Mouse (Mus musculus): ENCODE results near the gene Araf. TPM values are rescaled to one million over a fixed set of nuclear protein-coding genes. Genes with fewer than 3 reads are reported as not detected.

Gene Araf
- polyA plus RNA-seq, 1 experiment from 2014 or later = 105 TPM

DNA sequence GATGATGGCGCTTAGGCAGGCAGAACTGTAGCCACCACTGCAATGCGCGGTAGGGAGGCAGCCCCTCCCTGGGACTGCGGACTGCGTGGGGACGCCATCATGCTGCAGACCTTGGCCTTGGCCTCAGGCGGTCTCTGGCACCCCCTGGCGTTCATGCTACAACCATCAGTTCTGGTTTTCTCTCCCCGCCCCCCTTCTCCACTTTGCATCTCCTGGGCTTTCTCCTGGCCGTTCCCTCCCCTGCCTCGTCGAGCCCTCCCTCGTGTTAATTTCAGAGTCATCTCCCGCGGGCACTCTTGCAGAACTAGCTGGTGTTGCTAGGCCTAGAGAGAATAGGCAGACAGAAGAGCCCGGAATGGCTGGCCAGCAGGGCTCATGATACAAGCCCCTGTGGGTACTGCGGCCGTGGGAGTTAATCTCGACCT is 21.6 kb downstream of the Araf start:
- 0 out of 2 replicates have a peak overlapping the region, but pooled peaks have one; percentile 14 for H3K9ac ChIP-seq (replicated peaks; ENCODE audit: low read depth, low read length)
- WGBS = 22% methylated on average over 18 of the region's 19 CpGs
- peak overlapping the region; percentile 41 for H3K4me2 ChIP-seq (replicated peaks; ENCODE audit: low read depth, low read length)
- H3K9me3 ChIP-seq (ENCODE audit: control insufficient read depth, low read depth, low read length) = no peaks in the 10 kb centered on the region
- peak; percentile 86; the same call in 1 of the 2 replicates for ATAC-seq (ENCODE audit: insufficient number of reproducible peaks, insufficient read depth, low FRiP score, low read depth)
- no peaks in the 10 kb centered on the region for H3K27me3 ChIP-seq (ENCODE audit: control insufficient read depth, insufficient read depth, low read length)
- H3K4me3 ChIP-seq (ENCODE audit: low read depth, low read length) = peak overlapping the region; percentile 10; the same call in 1 of the 2 replicates
- no peaks in the 10 kb centered on the region for H3K4me1 ChIP-seq (ENCODE audit: control insufficient read depth, insufficient read depth, low read length)
- H3K36me3 ChIP-seq (ENCODE audit: control insufficient read depth, insufficient read depth, low read length) = no peaks in the 10 kb centered on the region
- no peak overlapping the region for H3K27ac ChIP-seq (ENCODE audit: low read length)

DNA sequence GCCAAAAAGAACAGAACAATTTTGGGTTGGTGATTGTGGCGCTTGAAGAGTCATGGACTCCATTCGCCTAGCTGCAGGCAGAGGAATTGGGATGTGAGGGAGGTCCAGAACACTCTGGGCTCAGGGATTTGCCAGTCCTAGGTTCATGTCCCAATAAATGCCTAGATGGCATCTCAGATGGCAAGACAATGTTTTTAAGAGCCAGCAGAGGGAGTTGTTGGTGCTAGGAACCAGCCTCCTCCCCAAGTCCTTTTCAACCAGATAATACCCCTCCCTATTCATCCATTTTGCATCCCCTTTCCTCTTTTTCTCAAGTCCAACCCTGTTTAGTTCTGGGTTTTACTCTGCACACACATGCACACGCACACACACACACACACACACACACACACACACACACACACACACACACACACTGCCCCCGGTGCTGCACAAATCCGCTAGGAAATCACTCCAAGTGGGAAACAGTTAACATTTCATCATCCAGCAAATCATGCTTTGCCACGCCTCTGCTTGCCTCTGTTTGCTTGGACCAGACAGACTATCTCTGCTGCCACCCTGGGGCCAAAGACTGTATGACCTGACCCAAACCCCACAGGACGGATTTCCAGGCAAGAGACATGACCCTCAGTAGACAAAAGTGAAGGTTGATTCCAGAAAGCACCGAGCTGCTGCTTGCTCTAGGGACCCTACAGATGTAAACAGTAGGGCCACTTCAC is 22.3 kb downstream of the Araf start:
- Histone ChIP-seq H3K36me3 (ENCODE audit: control insufficient read depth, insufficient read depth, low read length) (no peaks in the 10 kb centered on the region), H3K9ac (replicated peaks; ENCODE audit: low read depth, low read length) (0 out of 2 replicates have a peak overlapping the region, but pooled peaks have one; percentile 14), H3K9me3 (ENCODE audit: control insufficient read depth, low read depth, low read length) (no peaks in the 10 kb centered on the region), H3K27me3 (ENCODE audit: control insufficient read depth, insufficient read depth, low read length) (no peaks in the 10 kb centered on the region), H3K4me1 (ENCODE audit: control insufficient read depth, insufficient read depth, low read length) (no peaks in the 10 kb centered on the region), H3K4me2 (replicated peaks; ENCODE audit: low read depth, low read length) (peak overlapping the region; percentile 41), H3K4me3 (ENCODE audit: low read depth, low read length) (peak overlapping the region; percentile 10; the same call in 1 of the 2 replicates), H3K27ac (ENCODE audit: low read length) (no peak overlapping the region)
- WGBS = 51% methylated on average over 8 of the region's 8 CpGs
- no peak for ATAC-seq (ENCODE audit: insufficient number of reproducible peaks, insufficient read depth, low FRiP score, low read depth)

DNA sequence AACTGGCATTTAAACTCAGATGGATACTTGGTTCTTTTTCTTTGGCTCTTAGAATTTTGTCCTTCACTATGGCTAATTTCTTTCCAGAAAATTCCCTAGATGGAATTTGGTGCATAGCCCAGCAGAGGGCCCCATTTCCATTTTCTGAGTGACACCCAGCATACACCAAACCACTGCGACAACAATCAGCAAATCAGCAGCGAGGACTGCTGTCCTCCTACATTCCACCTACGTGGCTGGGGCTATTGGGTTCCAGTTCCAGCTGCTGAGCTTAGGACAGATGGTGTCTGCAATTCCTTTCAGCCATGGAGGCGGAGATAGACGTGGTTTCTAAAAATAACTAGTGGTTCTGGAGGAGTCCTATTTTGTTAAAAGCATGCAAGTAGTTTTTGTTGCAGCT is 31.3 kb downstream of the Araf start:
- H3K36me3 ChIP-seq (ENCODE audit: control insufficient read depth, insufficient read depth, low read length) = no peaks in the 10 kb centered on the region
- no peak overlapping the region for H3K9ac ChIP-seq (replicated peaks; ENCODE audit: low read depth, low read length)
- 15% methylated on average over 5 of the region's 5 CpGs for WGBS
- no peak overlapping the region for H3K4me2 ChIP-seq (replicated peaks; ENCODE audit: low read depth, low read length)
- H3K4me3 ChIP-seq (ENCODE audit: low read depth, low read length) = no peak overlapping the region
- no peak overlapping the region for H3K27ac ChIP-seq (ENCODE audit: low read length)
- no peaks in the 10 kb centered on the region for H3K27me3 ChIP-seq (ENCODE audit: control insufficient read depth, insufficient read depth, low read length)
- H3K9me3 ChIP-seq (ENCODE audit: control insufficient read depth, low read depth, low read length) = no peaks in the 10 kb centered on the region
- H3K4me1 ChIP-seq (ENCODE audit: control insufficient read depth, insufficient read depth, low read length) = no peaks in the 10 kb centered on the region
- ATAC-seq (ENCODE audit: insufficient number of reproducible peaks, insufficient read depth, low FRiP score, low read depth) = peak; percentile 87; the same call in 1 of the 2 replicates

DNA sequence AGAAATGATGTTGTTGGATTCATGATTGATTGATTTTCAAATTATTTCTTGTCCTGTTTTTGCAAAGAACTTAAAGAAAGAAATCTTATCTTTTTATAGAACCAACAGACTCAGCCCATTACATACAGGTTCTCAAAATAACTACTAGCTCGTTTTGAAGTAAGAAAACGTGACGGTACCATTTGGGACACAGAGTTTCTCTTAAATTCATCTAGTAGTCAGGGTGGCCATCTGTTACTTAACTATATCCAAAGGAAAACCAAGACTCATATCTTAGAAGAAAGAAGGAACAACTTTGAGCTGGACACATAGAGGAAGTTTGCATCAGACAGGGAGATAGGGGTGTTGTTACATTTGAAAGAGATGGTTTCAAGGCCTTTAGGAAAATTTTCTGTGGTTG is 49.6 kb downstream of the Araf start:
- Histone ChIP-seq H3K4me1 (ENCODE audit: control insufficient read depth, insufficient read depth, low read length) (peaks cover 2% of the 10 kb centered on the region; the same call in 1 of the 2 replicates), H3K36me3 (ENCODE audit: control insufficient read depth, insufficient read depth, low read length) (no peaks in the 10 kb centered on the region), H3K4me2 (replicated peaks; ENCODE audit: low read depth, low read length) (no peak overlapping the region), H3K4me3 (ENCODE audit: low read depth, low read length) (no peak overlapping the region), H3K27ac (ENCODE audit: low read length) (peak overlapping the region; percentile 41; the same call in 1 of the 2 replicates), H3K9me3 (ENCODE audit: control insufficient read depth, low read depth, low read length) (no peaks in the 10 kb centered on the region), H3K27me3 (ENCODE audit: control insufficient read depth, insufficient read depth, low read length) (no peaks in the 10 kb centered on the region), H3K9ac (replicated peaks; ENCODE audit: low read depth, low read length) (no peak overlapping the region)
- WGBS = 83% methylated on average over 3 of the region's 3 CpGs
- ATAC-seq (ENCODE audit: insufficient number of reproducible peaks, insufficient read depth, low FRiP score, low read depth) = no peak

DNA sequence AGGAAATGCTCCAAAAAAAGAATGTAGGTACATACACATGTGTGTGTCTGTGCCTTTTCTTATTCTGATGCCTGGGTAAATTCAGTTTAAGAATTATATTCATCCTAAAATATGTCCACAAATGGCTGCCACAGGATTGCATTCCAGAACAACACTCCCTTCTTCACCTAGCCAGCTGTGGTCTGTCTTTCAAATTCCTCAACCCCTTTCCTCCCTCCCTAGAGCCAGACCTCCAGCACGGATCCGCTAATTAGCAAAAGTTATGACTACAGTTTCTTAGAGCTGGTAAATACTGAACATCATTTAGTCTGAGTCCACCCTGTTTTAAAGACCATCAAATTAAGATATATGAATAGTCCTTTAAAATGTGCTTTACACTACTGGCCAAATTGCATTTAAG is 50.2 kb downstream of the Araf start:
- 6% methylated on average over 2 of the region's 2 CpGs for WGBS
- H3K27ac ChIP-seq (ENCODE audit: low read length) = peak overlapping the region; percentile 41; the same call in 1 of the 2 replicates
- no peaks in the 10 kb centered on the region for H3K27me3 ChIP-seq (ENCODE audit: control insufficient read depth, insufficient read depth, low read length)
- H3K9ac ChIP-seq (replicated peaks; ENCODE audit: low read depth, low read length) = no peak overlapping the region
- H3K4me1 ChIP-seq (ENCODE audit: control insufficient read depth, insufficient read depth, low read length) = peaks cover 2% of the 10 kb centered on the region; the same call in 1 of the 2 replicates
- H3K4me2 ChIP-seq (replicated peaks; ENCODE audit: low read depth, low read length) = peak overlapping the region; percentile 32; the same call in 1 of the 2 replicates
- H3K4me3 ChIP-seq (ENCODE audit: low read depth, low read length) = no peak overlapping the region
- peak; percentile 19; the same call in 1 of the 2 replicates for ATAC-seq (ENCODE audit: insufficient number of reproducible peaks, insufficient read depth, low FRiP score, low read depth)
- H3K9me3 ChIP-seq (ENCODE audit: control insufficient read depth, low read depth, low read length) = no peaks in the 10 kb centered on the region
- no peaks in the 10 kb centered on the region for H3K36me3 ChIP-seq (ENCODE audit: control insufficient read depth, insufficient read depth, low read length)

DNA sequence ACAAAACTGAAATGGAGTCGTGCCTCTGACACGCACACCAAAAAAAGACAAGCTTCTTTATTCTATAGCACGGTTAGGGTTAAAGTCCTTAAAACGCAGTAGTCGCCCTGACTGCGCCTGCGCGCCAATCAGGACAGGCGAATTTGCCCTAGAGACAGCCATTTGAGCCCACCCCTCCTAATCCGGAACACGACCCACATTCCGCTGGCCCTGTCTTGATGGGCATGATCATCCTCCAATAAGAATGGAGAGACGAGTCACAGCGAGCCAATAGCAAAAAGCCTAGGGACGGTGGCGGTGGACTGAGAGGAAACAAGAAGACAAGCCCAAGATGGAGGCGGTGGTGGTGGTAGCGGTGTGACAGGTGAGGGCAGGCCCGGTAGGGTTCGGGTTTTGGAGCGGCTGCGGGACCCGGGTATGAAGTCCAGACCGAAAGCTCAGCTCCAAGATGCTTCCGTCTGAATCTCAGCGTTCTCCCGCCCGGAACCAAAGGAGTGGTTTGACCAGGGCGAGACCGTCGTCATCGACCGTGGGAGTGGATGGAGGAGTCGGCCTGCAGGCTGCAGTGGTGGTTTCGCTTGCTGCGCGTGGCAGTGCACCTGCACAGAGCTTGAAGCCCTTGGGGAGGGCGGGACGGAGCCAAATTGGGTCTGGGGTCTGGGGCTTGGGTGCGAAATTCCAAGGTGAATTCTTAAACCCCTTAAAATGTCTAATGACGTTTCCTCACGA is 50.8 kb downstream of the Araf start:
- 16% methylated on average over 42 of the region's 42 CpGs for WGBS
- Histone ChIP-seq H3K27ac (ENCODE audit: low read length) (peak overlapping the region; percentile 48; the same call in 1 of the 2 replicates), H3K9me3 (ENCODE audit: control insufficient read depth, low read depth, low read length) (no peaks in the 10 kb centered on the region), H3K4me2 (replicated peaks; ENCODE audit: low read depth, low read length) (peak overlapping the region; percentile 57), H3K4me1 (ENCODE audit: control insufficient read depth, insufficient read depth, low read length) (peaks cover 2% of the 10 kb centered on the region; the same call in 1 of the 2 replicates), H3K9ac (replicated peaks; ENCODE audit: low read depth, low read length) (peak overlapping the region; percentile 48; the same call in 1 of the 2 replicates), H3K36me3 (ENCODE audit: control insufficient read depth, insufficient read depth, low read length) (peaks cover under 1% of the 10 kb centered on the region; the same call in 1 of the 2 replicates), H3K27me3 (ENCODE audit: control insufficient read depth, insufficient read depth, low read length) (no peaks in the 10 kb centered on the region), H3K4me3 (ENCODE audit: low read depth, low read length) (peak overlapping the region; percentile 53)
- ATAC-seq (ENCODE audit: insufficient number of reproducible peaks, insufficient read depth, low FRiP score, low read depth) = peak; percentile 97

DNA sequence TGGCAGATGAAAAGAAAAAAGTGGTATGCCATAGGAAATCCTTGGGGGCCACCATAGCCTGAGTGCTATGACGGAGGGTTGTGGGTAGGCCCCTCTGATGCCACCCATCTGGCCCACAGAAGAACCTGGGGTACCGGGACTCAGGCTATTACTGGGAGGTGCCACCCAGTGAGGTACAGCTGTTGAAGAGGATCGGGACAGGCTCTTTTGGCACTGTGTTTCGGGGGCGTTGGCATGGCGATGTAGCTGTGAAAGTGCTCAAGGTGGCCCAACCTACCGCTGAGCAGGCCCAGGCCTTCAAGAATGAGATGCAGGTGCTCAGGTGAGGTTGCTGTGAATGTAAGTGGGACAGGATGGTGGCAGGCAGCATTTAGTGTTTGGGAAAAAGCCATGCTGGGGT is 56.2 kb downstream of the Araf start:
- WGBS = 92% methylated on average over 7 of the region's 7 CpGs
- peaks cover 3% of the 10 kb centered on the region; the same call in 1 of the 2 replicates for H3K36me3 ChIP-seq (ENCODE audit: control insufficient read depth, insufficient read depth, low read length)

DNA sequence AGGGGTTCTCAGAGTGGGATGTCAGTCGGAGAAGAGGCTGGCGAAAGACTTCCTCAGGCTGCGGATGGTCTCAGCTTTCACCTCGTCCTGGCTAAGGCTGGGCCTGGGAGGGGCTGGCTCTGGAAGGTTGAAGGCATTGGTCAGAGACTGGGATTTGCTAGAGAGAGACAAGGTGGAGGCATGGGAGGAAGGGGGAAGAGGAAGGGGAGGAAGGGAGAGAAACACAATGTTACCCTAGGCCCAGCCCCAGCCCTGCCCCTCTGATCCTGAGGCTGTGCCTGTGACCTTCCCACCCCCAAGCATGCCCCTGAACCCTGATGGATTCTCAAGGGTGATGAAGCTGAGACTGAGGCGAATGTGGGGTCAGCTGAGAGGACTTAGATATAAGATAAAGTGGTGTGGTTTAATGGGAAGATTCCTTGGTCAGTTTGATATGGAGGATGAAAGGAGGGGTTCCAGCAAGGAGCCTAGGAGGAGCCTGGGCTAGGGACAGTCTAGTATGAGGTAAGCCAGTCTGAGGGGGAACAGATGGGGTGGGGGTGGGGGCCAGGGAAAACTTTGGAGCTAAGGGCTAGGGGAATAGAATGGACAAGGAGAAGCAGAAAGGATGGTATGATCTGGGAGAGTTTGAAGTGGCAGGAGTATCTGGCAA is 64.0 kb downstream of the Araf start:
- Histone ChIP-seq H3K27me3 (ENCODE audit: control insufficient read depth, insufficient read depth, low read length) (no peaks in the 10 kb centered on the region), H3K27ac (ENCODE audit: low read length) (no peak overlapping the region), H3K9me3 (ENCODE audit: control insufficient read depth, low read depth, low read length) (no peaks in the 10 kb centered on the region), H3K36me3 (ENCODE audit: control insufficient read depth, insufficient read depth, low read length) (no peaks in the 10 kb centered on the region; the same call in 1 of the 2 replicates), H3K4me2 (replicated peaks; ENCODE audit: low read depth, low read length) (no peak overlapping the region), H3K4me3 (ENCODE audit: low read depth, low read length) (no peak overlapping the region), H3K4me1 (ENCODE audit: control insufficient read depth, insufficient read depth, low read length) (no peaks in the 10 kb centered on the region), H3K9ac (replicated peaks; ENCODE audit: low read depth, low read length) (no peak overlapping the region)
- 56% methylated on average over 5 of the region's 5 CpGs for WGBS
- 0 out of 2 replicates have a peak, but pooled peaks have one; percentile 30 for ATAC-seq (ENCODE audit: insufficient number of reproducible peaks, insufficient read depth, low FRiP score, low read depth)

More for the DNA sequence above, 56.2 kb downstream of the Araf start:
- Histone ChIP-seq H3K4me2 (replicated peaks; ENCODE audit: low read depth, low read length) (no peak overlapping the region), H3K9ac (replicated peaks; ENCODE audit: low read depth, low read length) (no peak overlapping the region), H3K27ac (ENCODE audit: low read length) (no peak overlapping the region), H3K4me1 (ENCODE audit: control insufficient read depth, insufficient read depth, low read length) (0 out of 2 replicates have a peak, but pooled peaks cover 2% of the 10 kb centered on the region), H3K27me3 (ENCODE audit: control insufficient read depth, insufficient read depth, low read length) (no peaks in the 10 kb centered on the region), H3K4me3 (ENCODE audit: low read depth, low read length) (no peak overlapping the region), H3K9me3 (ENCODE audit: control insufficient read depth, low read depth, low read length) (no peaks in the 10 kb centered on the region)
- ATAC-seq (ENCODE audit: insufficient number of reproducible peaks, insufficient read depth, low FRiP score, low read depth) = no peak

Data from stomach, embryonic 14.5 days (tissue).